Mouse (Mus musculus) hindbrain, embryonic 12.5 days (tissue): ENCODE measurements at regions not wholly inside any gene's neighbourhood (a gene's known extent, or its start where the extent isn't known, plus 50 kb on each side); places are given as distances from the start of the nearest gene placed in this dataset.

ENCODE experiments used
- ATAC-seq: fragments of 200-750 bp; cut with Nextera tagmentation; 2 replicates; pipeline ENCODE4 v1.8.0; 2017; ENCODE audit warnings: moderate TSS enrichment; ENCODE audit not compliant: low FRiP score
- H3K27ac ChIP-seq: fragments of 300-500 bp; sonication (generic); 2 replicates; pipeline ENCODE4 v1.5.1; 2016; ENCODE audit warnings: mild to moderate bottlenecking
- H3K27me3 ChIP-seq: fragments of 300-500 bp; sonication (generic); 2 replicates; pipeline ENCODE4 v1.6.1; 2016; ENCODE audit warnings: mild to moderate bottlenecking
- H3K36me3 ChIP-seq: fragments of 300-500 bp; sonication (generic); 2 replicates; pipeline ENCODE4 v1.6.1; 2016; ENCODE audit warnings: mild to moderate bottlenecking
- H3K4me1 ChIP-seq: fragments of 300-500 bp; sonication (generic); 2 replicates; pipeline ENCODE4 v1.6.1; 2016
- H3K4me2 ChIP-seq: fragments of 300-500 bp; sonication (generic); replicated peaks from 2 replicates; pipeline ENCODE4 v1.6.1; 2016; ENCODE audit warnings: mild to moderate bottlenecking
- H3K4me3 ChIP-seq: fragments of 300-500 bp; sonication (generic); 2 replicates; pipeline ENCODE4 v1.5.1; 2016; ENCODE audit warnings: mild to moderate bottlenecking
- H3K9ac ChIP-seq: fragments of 300-500 bp; sonication (generic); 2 replicates; pipeline ENCODE4 v1.6.1; 2016; ENCODE audit warnings: mild to moderate bottlenecking, moderate library complexity
- H3K9me3 ChIP-seq: fragments of 300-500 bp; sonication (generic); replicated peaks from 2 replicates; pipeline ENCODE4 v1.6.1; 2016; ENCODE audit warnings: mild to moderate bottlenecking
- WGBS: fragments of 180-500 bp; shearing (Covaris S2); methylation state at CpG from one replicate; pipeline ENCODE4 v1.1.7; 2016; 5-methylcytosine and 5-hydroxymethylcytosine counted together

DNA sequence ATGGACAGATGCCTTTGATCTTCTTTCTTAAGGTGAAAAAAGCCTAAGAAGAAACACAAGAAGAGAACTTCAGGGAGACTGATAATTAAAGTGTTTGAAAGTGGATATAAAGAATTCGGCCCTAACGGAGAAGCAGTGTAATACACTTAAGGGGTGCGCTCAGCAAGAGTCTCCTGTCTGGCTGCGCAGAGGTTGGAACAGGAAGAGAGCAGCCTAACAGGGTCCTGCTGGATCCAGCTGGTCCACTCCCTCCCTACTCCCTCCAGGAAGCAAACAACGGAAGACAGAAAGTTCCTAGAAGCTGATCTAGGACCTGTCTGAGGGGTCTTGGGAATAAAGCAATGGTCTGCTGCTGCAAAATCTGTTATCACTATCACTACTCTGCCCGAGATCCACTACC lies 242.4 kb downstream of the 1190002N15Rik start:
- H3K4me2 ChIP-seq = no peak overlapping the region
- H3K4me1 ChIP-seq = no peaks in the 10 kb centered on the region
- 81% methylated on average over 6 of the region's 6 CpGs for WGBS
- H3K36me3 ChIP-seq = no peaks in the 10 kb centered on the region
- H3K9ac ChIP-seq = no peak overlapping the region
- no peak for ATAC-seq
- no peak overlapping the region for H3K4me3 ChIP-seq
- H3K9me3 ChIP-seq = no peaks in the 10 kb centered on the region
- no peak overlapping the region for H3K27ac ChIP-seq
- no peaks in the 10 kb centered on the region for H3K27me3 ChIP-seq

DNA sequence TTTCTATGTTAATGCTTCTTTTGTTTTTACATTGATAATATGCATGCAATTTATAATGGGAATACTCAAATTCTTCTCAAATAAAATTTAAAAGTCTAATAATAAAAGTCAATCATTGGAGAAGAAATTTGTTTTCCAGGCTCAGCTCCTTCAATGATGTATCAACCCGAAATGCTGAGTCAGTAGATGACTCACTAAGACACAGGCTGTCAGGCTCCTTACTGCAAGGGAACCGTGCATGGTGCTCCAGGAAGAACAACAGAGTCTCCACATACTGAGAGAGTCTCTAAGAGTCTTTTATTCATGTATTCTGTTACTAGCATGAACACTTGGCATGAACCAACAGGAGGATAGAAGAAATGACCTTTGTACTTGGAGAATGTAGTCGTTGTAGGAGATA lies 245.7 kb downstream of the 1190002N15Rik start:
- no peak overlapping the region for H3K4me3 ChIP-seq
- 74% methylated on average over 3 of the region's 3 CpGs for WGBS
- no peaks in the 10 kb centered on the region for H3K9me3 ChIP-seq
- no peak overlapping the region for H3K4me2 ChIP-seq
- H3K27ac ChIP-seq = no peak overlapping the region
- H3K9ac ChIP-seq = no peak overlapping the region
- H3K36me3 ChIP-seq = no peaks in the 10 kb centered on the region
- H3K27me3 ChIP-seq = no peaks in the 10 kb centered on the region
- H3K4me1 ChIP-seq = no peaks in the 10 kb centered on the region
- no peak for ATAC-seq

DNA sequence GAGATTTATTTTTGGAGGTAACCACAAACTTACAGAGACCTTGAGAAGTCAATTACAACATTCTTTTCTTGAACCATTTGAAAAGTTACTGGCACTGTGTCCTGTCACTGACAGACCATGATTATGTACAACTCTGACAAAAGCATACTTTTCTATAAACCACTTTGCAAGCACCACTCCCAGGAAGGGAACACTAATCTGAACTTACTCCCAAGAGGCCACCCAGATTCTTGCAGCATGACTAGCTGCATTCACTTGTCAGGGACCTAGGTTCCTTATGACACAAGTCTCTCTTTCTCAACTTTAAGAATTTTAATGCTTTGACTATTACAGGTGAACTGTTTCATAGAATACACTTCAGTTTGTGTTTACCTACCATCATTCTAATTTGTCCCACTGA lies 248.3 kb downstream of the 1190002N15Rik start:
- no peak overlapping the region for H3K27ac ChIP-seq
- H3K4me1 ChIP-seq = no peaks in the 10 kb centered on the region
- no peaks in the 10 kb centered on the region for H3K9me3 ChIP-seq
- no peak for ATAC-seq
- no peak overlapping the region for H3K4me3 ChIP-seq
- H3K36me3 ChIP-seq = no peaks in the 10 kb centered on the region
- no peak overlapping the region for H3K9ac ChIP-seq
- no peak overlapping the region for H3K4me2 ChIP-seq
- H3K27me3 ChIP-seq = no peaks in the 10 kb centered on the region

DNA sequence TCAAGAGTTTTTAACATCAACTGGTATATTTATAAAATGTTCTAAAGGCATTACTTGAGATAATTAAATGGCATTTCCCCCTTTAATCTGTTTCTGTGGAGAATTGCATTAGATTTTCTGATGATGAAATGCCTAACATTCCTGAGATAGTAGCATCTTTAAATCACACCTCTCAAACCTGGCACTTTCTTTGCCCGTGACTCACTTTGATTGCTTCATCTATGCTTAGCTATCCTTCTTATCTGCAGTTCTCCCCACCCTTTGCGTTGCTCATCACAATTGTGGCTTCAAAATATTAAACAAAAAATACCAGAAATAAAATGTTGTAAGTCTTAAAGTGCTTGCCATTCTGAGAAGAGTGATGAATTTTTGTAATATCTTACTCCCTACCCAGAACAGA lies 250.3 kb downstream of the 1190002N15Rik start:
- Histone ChIP-seq H3K36me3 (no peaks in the 10 kb centered on the region), H3K9ac (no peak overlapping the region), H3K27ac (no peak overlapping the region), H3K9me3 (no peaks in the 10 kb centered on the region), H3K4me1 (no peaks in the 10 kb centered on the region), H3K27me3 (no peaks in the 10 kb centered on the region), H3K4me3 (no peak overlapping the region), H3K4me2 (no peak overlapping the region)
- 76% methylated on average over 2 of the region's 2 CpGs for WGBS
- no peak for ATAC-seq

DNA sequence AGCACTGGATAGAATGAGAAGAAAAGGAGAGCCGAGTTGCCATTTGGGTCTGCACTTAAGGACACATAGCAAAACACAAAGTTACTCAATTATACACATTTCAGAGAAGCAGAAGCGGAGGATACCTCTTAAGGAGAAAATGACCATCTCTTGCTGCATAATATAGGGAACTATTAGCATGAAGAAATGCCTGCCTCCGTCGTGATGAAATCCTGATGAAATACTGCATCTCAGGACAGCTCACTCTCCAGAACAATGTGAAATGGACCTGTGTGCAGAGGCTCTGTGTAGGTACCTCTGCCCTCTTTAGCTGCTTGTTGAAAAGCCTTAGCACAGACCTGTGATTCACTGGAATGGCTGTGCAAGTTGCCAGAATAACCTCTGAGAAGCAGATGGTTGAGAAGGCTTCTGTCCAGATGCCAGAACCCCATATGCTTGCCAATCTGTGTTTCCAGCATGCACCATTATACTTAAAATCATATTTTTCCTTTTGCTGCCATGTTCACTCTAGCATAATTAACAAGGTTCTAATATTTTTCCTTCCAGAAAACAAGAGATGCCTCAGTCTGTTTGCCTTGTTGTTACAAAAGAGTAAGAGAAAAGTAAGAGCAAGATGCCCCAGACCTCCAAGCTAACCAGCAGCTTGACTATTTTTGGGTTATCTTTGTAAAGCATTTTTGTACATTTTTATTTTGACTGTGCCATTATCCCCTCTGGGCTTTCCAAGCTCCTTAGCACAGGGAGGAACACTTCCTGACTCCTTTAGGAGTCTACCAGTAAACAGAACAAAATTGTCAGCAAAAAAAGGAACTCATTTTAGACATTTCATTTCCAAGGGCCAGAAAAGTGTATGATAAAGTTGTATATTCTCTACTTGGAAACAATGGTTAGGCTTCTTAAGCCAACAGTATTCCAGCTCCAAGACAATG lies 259.0 kb downstream of the 1190002N15Rik start:
- H3K4me3 ChIP-seq = no peak overlapping the region

DNA sequence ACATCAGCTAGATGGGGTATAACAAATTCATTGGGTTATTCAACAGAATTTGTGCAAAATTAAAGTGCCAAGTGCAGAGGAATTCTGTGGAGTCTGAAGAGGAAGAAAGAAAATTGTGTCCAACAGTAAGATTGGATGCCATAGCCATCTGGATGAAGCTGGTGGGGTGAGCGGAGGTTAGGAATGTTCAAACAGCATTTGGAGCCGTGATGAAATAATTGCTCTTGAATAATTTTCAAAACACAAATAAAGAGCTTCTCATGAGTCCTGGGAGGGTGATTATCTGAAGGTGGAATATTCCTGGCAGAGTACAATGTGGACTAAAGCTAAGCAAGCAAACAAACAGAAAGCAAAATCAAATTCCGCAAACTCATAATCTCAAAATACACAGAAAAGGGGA lies 260.8 kb downstream of the 1190002N15Rik start:
- Histone ChIP-seq H3K27ac (no peak overlapping the region), H3K4me3 (no peak overlapping the region), H3K27me3 (no peaks in the 10 kb centered on the region), H3K36me3 (no peaks in the 10 kb centered on the region), H3K9ac (no peak overlapping the region), H3K9me3 (no peaks in the 10 kb centered on the region), H3K4me1 (no peaks in the 10 kb centered on the region), H3K4me2 (no peak overlapping the region)
- 88% methylated on average over 3 of the region's 3 CpGs for WGBS
- no peak for ATAC-seq

More for the DNA sequence above, 259.0 kb downstream of the 1190002N15Rik start:
- Histone ChIP-seq H3K9me3 (no peaks in the 10 kb centered on the region), H3K27me3 (no peaks in the 10 kb centered on the region), H3K9ac (no peak overlapping the region), H3K4me1 (no peaks in the 10 kb centered on the region), H3K36me3 (no peaks in the 10 kb centered on the region), H3K4me2 (no peak overlapping the region), H3K27ac (no peak overlapping the region)
- no peak for ATAC-seq
- 80% methylated on average over 4 of the region's 4 CpGs for WGBS

DNA sequence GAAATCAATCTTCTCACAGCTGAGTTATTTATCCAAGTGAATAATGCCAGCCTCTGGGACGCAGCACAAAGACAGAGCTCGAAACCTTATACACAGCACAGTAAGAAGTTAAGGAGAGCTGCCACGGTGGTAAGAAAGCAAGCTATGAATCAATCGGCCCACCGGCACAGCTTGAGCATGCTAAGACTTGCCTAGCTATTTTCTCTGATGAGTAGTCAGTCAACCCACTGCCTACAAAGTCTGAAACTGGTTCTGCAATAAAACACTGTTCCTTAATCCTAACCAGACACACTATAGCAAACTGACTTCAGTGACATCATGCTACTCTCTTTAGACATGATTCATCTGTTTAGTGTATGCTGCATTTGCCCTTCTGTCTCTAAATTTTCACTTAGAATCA lies 268.7 kb downstream of the 1190002N15Rik start:
- Histone ChIP-seq H3K27ac (no peak overlapping the region), H3K4me2 (no peak overlapping the region), H3K4me1 (no peaks in the 10 kb centered on the region), H3K36me3 (no peaks in the 10 kb centered on the region), H3K27me3 (no peaks in the 10 kb centered on the region), H3K9ac (no peak overlapping the region), H3K9me3 (no peaks in the 10 kb centered on the region), H3K4me3 (no peak overlapping the region)
- 66% methylated on average over 5 of the region's 5 CpGs for WGBS
- no peak for ATAC-seq

DNA sequence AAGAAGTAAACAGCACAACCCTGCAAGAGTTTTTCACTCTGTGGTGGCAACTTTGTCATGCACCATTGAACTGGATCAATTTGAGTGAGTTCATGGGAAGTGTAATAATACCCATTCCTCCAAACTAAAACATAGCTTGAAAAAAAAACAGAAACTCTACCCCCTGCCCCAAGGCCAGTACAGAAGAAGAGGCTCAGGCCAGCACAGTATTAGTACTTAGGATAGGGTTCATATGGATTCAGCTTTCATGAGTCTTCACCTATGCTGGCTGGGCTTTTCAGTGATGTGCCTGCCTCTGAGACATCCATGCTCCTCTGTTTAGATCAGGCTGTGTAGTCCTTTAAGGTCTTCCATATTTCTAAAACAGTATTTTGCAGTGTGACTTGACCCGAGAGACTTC lies 270.6 kb downstream of the 1190002N15Rik start:
- no peak overlapping the region for H3K4me3 ChIP-seq
- 88% methylated on average over 1 of the region's 1 CpGs for WGBS
- no peak for ATAC-seq

DNA sequence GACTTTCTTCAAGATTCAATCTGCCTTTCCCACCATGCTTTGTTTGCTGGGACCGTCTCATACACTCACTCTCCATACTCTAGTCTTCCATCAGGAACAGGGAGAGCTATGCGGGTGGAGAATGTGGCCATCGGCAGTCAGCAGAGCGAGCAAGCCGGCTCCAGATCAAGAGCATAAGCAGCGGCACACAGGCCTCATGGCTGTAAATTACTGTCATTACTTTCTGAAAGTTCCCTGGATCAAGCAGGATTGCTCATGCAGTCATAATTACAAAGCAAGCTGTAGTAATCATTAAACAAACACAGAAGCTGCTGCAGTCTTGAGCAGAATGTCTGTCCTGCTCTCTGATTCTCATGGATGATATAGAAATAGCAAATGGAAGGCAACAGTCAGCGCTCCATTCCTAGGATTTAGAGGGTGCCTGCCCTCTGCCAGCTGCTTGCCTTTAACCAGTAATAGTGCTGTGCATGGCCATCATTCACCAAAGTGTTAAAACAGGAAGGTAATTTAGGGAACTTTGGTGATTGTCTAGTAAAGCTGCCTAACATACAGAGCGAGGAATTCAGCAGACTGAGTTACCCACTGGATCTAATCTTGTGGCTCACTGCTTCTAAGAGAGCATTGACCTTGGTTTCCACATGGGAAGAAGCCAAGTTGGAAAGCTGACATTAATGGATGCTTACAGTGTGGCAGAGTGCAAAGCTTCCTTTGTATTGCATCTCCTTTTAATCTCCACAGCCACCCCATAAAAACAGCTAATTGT lies 298.2 kb downstream of the 1190002N15Rik start:
- H3K27ac ChIP-seq = no peak overlapping the region
- WGBS = 81% methylated on average over 8 of the region's 8 CpGs

More for the DNA sequence above, 270.6 kb downstream of the 1190002N15Rik start:
- no peaks in the 10 kb centered on the region for H3K27me3 ChIP-seq
- no peak overlapping the region for H3K4me2 ChIP-seq
- H3K9ac ChIP-seq = no peak overlapping the region
- no peak overlapping the region for H3K27ac ChIP-seq
- H3K9me3 ChIP-seq = no peaks in the 10 kb centered on the region
- no peaks in the 10 kb centered on the region for H3K4me1 ChIP-seq
- H3K36me3 ChIP-seq = no peaks in the 10 kb centered on the region

DNA sequence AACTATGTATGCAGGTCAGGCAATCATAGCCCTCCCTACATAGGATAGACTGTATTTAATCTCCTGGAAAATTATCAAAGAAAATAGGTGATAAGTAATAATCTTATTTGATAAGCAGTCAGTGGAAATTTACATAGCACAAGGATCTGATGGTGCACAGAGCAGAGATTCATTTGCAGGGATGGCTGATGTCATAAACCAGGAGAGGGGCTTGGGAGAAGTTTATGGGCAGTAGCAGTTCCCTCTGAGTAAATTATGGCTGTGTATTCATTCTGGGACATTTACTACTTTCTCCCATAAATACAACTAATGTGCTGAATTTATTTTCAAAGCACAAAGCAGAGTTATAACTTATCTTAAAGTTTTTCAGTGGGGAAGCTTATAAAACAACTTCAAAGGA lies 299.3 kb downstream of the 1190002N15Rik start:
- Histone ChIP-seq H3K4me3 (no peak overlapping the region), H3K9me3 (no peaks in the 10 kb centered on the region), H3K36me3 (no peaks in the 10 kb centered on the region), H3K27ac (no peak overlapping the region), H3K27me3 (no peaks in the 10 kb centered on the region), H3K4me2 (no peak overlapping the region), H3K9ac (no peak overlapping the region), H3K4me1 (no peaks in the 10 kb centered on the region)
- no peak for ATAC-seq

More for the DNA sequence above, 298.2 kb downstream of the 1190002N15Rik start:
- Histone ChIP-seq H3K4me1 (no peaks in the 10 kb centered on the region), H3K9me3 (no peaks in the 10 kb centered on the region), H3K4me2 (no peak overlapping the region), H3K9ac (no peak overlapping the region), H3K27me3 (no peaks in the 10 kb centered on the region), H3K4me3 (no peak overlapping the region), H3K36me3 (no peaks in the 10 kb centered on the region)
- ATAC-seq = no peak

DNA sequence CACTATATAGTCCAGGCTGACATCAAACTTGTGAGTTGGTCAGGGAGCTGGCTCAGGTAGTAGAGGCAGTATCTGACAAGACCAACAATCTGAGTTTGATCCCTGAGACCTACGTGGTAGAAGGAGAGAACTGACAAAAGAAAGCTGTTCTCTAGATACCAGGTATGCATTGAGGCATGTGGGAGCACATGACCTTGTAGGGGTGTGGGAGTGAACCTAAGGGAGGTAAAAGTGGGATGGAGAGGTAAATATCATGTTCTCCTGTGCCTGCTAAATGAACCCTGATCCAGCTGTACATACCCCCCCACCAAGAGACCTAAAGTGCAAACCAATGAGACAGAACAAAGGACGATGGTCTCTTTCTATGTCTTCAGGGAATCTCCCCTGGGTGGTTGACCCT lies 308.3 kb downstream of the 1190002N15Rik start:
- Histone ChIP-seq H3K4me2 (no peak overlapping the region), H3K4me3 (no peak overlapping the region), H3K27me3 (no peaks in the 10 kb centered on the region), H3K36me3 (no peaks in the 10 kb centered on the region), H3K27ac (no peak overlapping the region), H3K9me3 (no peaks in the 10 kb centered on the region), H3K9ac (no peak overlapping the region), H3K4me1 (no peaks in the 10 kb centered on the region)
- ATAC-seq = no peak
- WGBS = 78% methylated on average over 2 of the region's 2 CpGs

DNA sequence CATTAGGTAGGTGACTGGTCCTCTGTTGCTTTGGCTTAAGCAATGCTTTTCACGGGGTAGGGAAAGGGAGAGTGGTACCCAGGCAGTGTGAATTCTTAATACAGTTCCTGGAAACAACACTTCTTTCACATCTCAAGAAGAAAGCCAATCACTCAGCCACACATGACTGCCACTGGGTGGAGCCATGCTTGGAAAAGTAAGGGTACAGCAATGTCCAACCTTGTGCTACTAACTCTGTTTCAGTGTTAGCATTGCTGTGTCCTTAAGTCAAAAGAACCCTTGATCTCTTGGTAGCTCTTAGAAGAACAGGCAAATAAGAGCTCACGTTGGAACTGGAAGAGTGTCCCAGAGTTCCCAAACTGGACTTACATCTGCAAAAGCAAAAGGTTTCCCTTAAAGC lies 318.8 kb downstream of the 1190002N15Rik start:
- H3K9me3 ChIP-seq = no peaks in the 10 kb centered on the region
- ATAC-seq = no peak
- no peak overlapping the region for H3K4me3 ChIP-seq
- H3K4me2 ChIP-seq = no peak overlapping the region
- H3K36me3 ChIP-seq = no peaks in the 10 kb centered on the region
- H3K27ac ChIP-seq = no peak overlapping the region
- no peak overlapping the region for H3K9ac ChIP-seq
- H3K27me3 ChIP-seq = no peaks in the 10 kb centered on the region
- WGBS = 76% methylated on average over 2 of the region's 2 CpGs
- H3K4me1 ChIP-seq = no peaks in the 10 kb centered on the region
